Mouse (Mus musculus) kidney, embryonic 16.5 days (tissue): ENCODE data around the gene Myl10. TPM values are rescaled to one million over a fixed set of nuclear protein-coding genes. Genes with fewer than 3 reads are reported as not detected.

ENCODE experiments used
- ATAC-seq: fragments of 200-750 bp; cut with Nextera tagmentation; 2 replicates; pipeline ENCODE4 v1.8.0; 2017; ENCODE audit warnings: moderate TSS enrichment; ENCODE audit not compliant: low FRiP score, low TSS enrichment
- H3K27ac ChIP-seq: fragments of 300-500 bp; sonication (generic); 2 replicates; pipeline ENCODE4 v1.5.1; 2014; ENCODE audit warnings: low read length
- H3K27me3 ChIP-seq: fragments of 300-500 bp; sonication (generic); 2 replicates; pipeline ENCODE4 v1.6.1; 2014; ENCODE audit warnings: low read length, control low read depth, mixed read lengths; ENCODE audit not compliant: insufficient read depth
- H3K36me3 ChIP-seq: fragments of 300-500 bp; sonication (generic); 2 replicates; pipeline ENCODE4 v1.6.1; 2014; ENCODE audit warnings: low read length, control low read depth, mixed read lengths; ENCODE audit not compliant: insufficient read depth
- H3K4me1 ChIP-seq: fragments of 300-500 bp; sonication (generic); 2 replicates; pipeline ENCODE4 v1.6.1; 2014; ENCODE audit warnings: low read length, control low read depth, mixed read lengths; ENCODE audit not compliant: insufficient read depth
- H3K4me2 ChIP-seq: fragments of 300-500 bp; sonication (generic); replicated peaks from 2 replicates; pipeline ENCODE4 v1.6.1; 2014; ENCODE audit warnings: low read depth, low read length
- H3K4me3 ChIP-seq: fragments of 300-500 bp; sonication (generic); 2 replicates; pipeline ENCODE4 v1.5.1; 2014; ENCODE audit warnings: mild to moderate bottlenecking, low read length
- H3K9ac ChIP-seq: fragments of 300-500 bp; sonication (generic); replicated peaks from 2 replicates; pipeline ENCODE4 v1.6.1; 2014; ENCODE audit warnings: low read length
- H3K9me3 ChIP-seq: fragments of 300-500 bp; sonication (generic); 2 replicates; pipeline ENCODE4 v1.6.1; 2016; ENCODE audit warnings: low read length, control low read depth
- WGBS: fragments of 180-500 bp; shearing (Covaris S2); extraction: QIAGEN DNeasy Blood & Tissue Kit; methylation state at CpG from one replicate; pipeline ENCODE4 v1.1.7; 2014; 5-methylcytosine and 5-hydroxymethylcytosine counted together
- polyA plus RNA-seq: library from polyadenylated mRNA; unstranded; fragments of >200 nt; fragmentation: Nextera tagmentation; extraction: Ambion mirVana; gene quantifications from 2 replicates; pipeline ENCODE4 v1.2.1, GENCODE M21; 2015

Gene Myl10
- polyA plus RNA-seq, 1 experiment from 2014 or later = not detected

- WGBS = 80% methylated on average over 18 of the region's 18 CpGs
- Histone ChIP-seq H3K4me2 (no peak overlapping the region), H3K9ac (no peak overlapping the region), H3K36me3 (no peaks in the 10 kb centered on the region), H3K9me3 (peaks cover 4% of the 10 kb centered on the region; the same call in 1 of the 2 replicates), H3K27ac (no peak overlapping the region), H3K4me1 (no peaks in the 10 kb centered on the region), H3K4me3 (no peak overlapping the region), H3K27me3 (no peaks in the 10 kb centered on the region)
- no peak for ATAC-seq
Observed at GRCm38 (mm10) chr5:136676315-136677030, 16.5 kb upstream of the Myl10 start.

DNA sequence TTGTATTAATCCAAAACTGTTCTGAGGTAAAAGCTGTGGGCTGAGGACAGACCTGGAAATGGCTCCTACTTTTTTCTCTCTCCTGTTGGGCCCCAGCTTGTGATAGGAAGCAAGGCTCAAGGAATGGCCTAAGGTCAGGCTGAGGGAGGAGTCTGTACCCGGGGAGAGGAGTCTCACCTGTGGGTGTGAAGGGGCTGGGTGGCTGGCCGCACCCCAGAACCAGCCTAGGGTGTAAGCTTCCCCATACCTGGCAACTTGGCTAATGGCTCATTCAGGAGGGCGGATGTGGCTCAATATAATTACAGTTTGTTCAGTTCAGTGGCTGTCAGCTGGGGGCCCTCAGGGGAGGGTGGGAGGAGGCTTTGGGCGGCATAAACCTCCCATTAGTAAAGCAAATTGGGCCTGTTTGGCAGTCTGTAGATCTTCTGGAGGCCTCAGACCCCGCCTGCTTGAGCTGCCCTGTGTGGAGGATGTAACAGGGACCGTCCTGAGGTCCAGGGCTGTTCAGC, 14.1 kb upstream of the Myl10 start:
- Histone ChIP-seq H3K9ac (no peak overlapping the region), H3K27ac (no peak overlapping the region), H3K36me3 (no peaks in the 10 kb centered on the region), H3K4me3 (no peak overlapping the region), H3K4me1 (no peaks in the 10 kb centered on the region), H3K4me2 (no peak overlapping the region), H3K9me3 (peaks cover 4% of the 10 kb centered on the region; the same call in 1 of the 2 replicates), H3K27me3 (no peaks in the 10 kb centered on the region)
- no peak for ATAC-seq
- 43% methylated on average over 6 of the region's 6 CpGs for WGBS

GRCm38 (mm10) chr5:136686349-136686748, 6.6 kb upstream of the Myl10 start:
- no peaks in the 10 kb centered on the region for H3K9me3 ChIP-seq
- H3K4me3 ChIP-seq = no peak overlapping the region
- no peaks in the 10 kb centered on the region for H3K4me1 ChIP-seq
- no peaks in the 10 kb centered on the region for H3K27me3 ChIP-seq
- no peak overlapping the region for H3K27ac ChIP-seq
- no peak overlapping the region for H3K9ac ChIP-seq
- H3K4me2 ChIP-seq = no peak overlapping the region
- no peaks in the 10 kb centered on the region for H3K36me3 ChIP-seq
- no peak for ATAC-seq
- WGBS = 89% methylated on average over 4 of the region's 4 CpGs

GRCm38 (mm10) chr5:136687561-136687960, 5.4 kb upstream of the Myl10 start:
- Histone ChIP-seq H3K4me1 (no peaks in the 10 kb centered on the region), H3K9me3 (no peaks in the 10 kb centered on the region), H3K9ac (no peak overlapping the region), H3K4me2 (no peak overlapping the region), H3K27ac (no peak overlapping the region), H3K27me3 (no peaks in the 10 kb centered on the region), H3K4me3 (no peak overlapping the region), H3K36me3 (no peaks in the 10 kb centered on the region)
- 36% methylated on average over 7 of the region's 7 CpGs for WGBS
- ATAC-seq = no peak

- Histone ChIP-seq H3K4me1 (no peaks in the 10 kb centered on the region), H3K4me3 (no peak overlapping the region), H3K27ac (no peak overlapping the region), H3K27me3 (no peaks in the 10 kb centered on the region), H3K36me3 (no peaks in the 10 kb centered on the region), H3K9me3 (no peaks in the 10 kb centered on the region), H3K9ac (no peak overlapping the region), H3K4me2 (no peak overlapping the region)
- ATAC-seq = no peak
- 70% methylated on average over 6 of the region's 6 CpGs for WGBS
Observed at GRCm38 (mm10) chr5:136688841-136689240, 4.1 kb upstream of the Myl10 start.

DNA sequence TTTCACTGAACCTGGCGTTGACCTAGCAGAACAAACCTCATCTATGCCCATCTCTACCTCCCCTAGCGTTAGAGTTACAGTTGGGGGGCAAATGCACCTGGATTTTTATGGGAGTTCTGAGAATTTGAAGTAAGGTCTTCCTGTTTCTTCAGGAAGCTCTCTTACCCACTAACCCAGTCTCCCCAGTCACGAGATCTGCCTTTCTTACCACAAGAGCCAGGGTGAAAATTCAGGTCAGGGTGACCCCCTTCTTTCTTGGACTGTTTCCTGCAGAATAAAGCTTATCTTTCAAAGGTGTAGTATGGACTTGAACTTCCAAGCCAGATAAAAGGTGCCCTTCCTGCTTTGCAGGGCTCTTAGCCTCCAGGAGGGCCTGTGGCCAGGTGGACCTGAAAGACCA, 1.8 kb upstream of the Myl10 start:
- Histone ChIP-seq H3K4me3 (no peak overlapping the region), H3K9ac (no peak overlapping the region), H3K9me3 (no peaks in the 10 kb centered on the region), H3K4me1 (peaks cover 3% of the 10 kb centered on the region; the same call in 1 of the 2 replicates), H3K27ac (no peak overlapping the region), H3K27me3 (no peaks in the 10 kb centered on the region), H3K36me3 (no peaks in the 10 kb centered on the region), H3K4me2 (no peak overlapping the region)
- WGBS = 66% methylated on average over 3 of the region's 3 CpGs
- ATAC-seq = no peak

- Histone ChIP-seq H3K9me3 (no peaks in the 10 kb centered on the region), H3K4me2 (no peak overlapping the region), H3K27ac (no peak overlapping the region), H3K9ac (no peak overlapping the region), H3K36me3 (no peaks in the 10 kb centered on the region), H3K27me3 (no peaks in the 10 kb centered on the region), H3K4me1 (peaks cover 7% of the 10 kb centered on the region; the same call in 1 of the 2 replicates), H3K4me3 (no peak overlapping the region)
- WGBS = 60% methylated on average over 7 of the region's 7 CpGs
- ATAC-seq = no peak
Observed at GRCm38 (mm10) chr5:136693418-136693817, 472 bp downstream of the Myl10 start.

GRCm38 (mm10) chr5:136694976-136695375, 2.0 kb downstream of the Myl10 start:
- no peak overlapping the region for H3K4me3 ChIP-seq
- WGBS = 47% methylated on average over 6 of the region's 6 CpGs

GRCm38 (mm10) chr5:136696516-136696915, 3.6 kb downstream of the Myl10 start:
- H3K36me3 ChIP-seq = no peaks in the 10 kb centered on the region
- WGBS = 46% methylated on average over 5 of the region's 5 CpGs
- no peak for ATAC-seq
- no peaks in the 10 kb centered on the region for H3K9me3 ChIP-seq
- no peak overlapping the region for H3K9ac ChIP-seq
- no peak overlapping the region for H3K4me3 ChIP-seq
- H3K27me3 ChIP-seq = no peaks in the 10 kb centered on the region
- peaks cover 7% of the 10 kb centered on the region; the same call in 1 of the 2 replicates for H3K4me1 ChIP-seq
- H3K27ac ChIP-seq = no peak overlapping the region
- H3K4me2 ChIP-seq = no peak overlapping the region

More at GRCm38 (mm10) chr5:136694976-136695375, 2.0 kb downstream of the Myl10 start:
- Histone ChIP-seq H3K9me3 (no peaks in the 10 kb centered on the region), H3K27ac (no peak overlapping the region), H3K4me2 (no peak overlapping the region), H3K27me3 (no peaks in the 10 kb centered on the region), H3K36me3 (no peaks in the 10 kb centered on the region), H3K9ac (no peak overlapping the region), H3K4me1 (peaks cover 7% of the 10 kb centered on the region; the same call in 1 of the 2 replicates)
- ATAC-seq = no peak

GRCm38 (mm10) chr5:136697618-136698017, 4.7 kb downstream of the Myl10 start:
- no peak for ATAC-seq
- H3K9ac ChIP-seq = no peak overlapping the region
- 84% methylated on average over 9 of the region's 9 CpGs for WGBS
- no peak overlapping the region for H3K4me2 ChIP-seq
- peaks cover 11% of the 10 kb centered on the region for H3K4me1 ChIP-seq
- H3K36me3 ChIP-seq = no peaks in the 10 kb centered on the region
- H3K27me3 ChIP-seq = no peaks in the 10 kb centered on the region
- H3K4me3 ChIP-seq = no peak overlapping the region
- H3K27ac ChIP-seq = no peak overlapping the region
- no peaks in the 10 kb centered on the region for H3K9me3 ChIP-seq
